Mouse (Mus musculus) C2C12 (cell line): ENCODE data around the gene Oas1c. TPM values are rescaled to one million over a fixed set of nuclear protein-coding genes. Genes with fewer than 3 reads are reported as not detected.

ENCODE experiments used
- H3K27me3 ChIP-seq: one replicate; pipeline ENCODE4 v1.6.1; 2011; ENCODE audit not compliant: control insufficient read depth, insufficient read depth, insufficient read length
- H3K36me3 ChIP-seq: one replicate; pipeline ENCODE4 v1.6.1; 2011; ENCODE audit not compliant: control insufficient read depth, insufficient read depth
- H3K4me3 ChIP-seq: one replicate; pipeline ENCODE4 v1.5.1; 2011; ENCODE audit warnings: mild to moderate bottlenecking, control low read depth; ENCODE audit not compliant: poor library complexity, insufficient read depth, severe bottlenecking
- H3K79me2 ChIP-seq: one replicate; pipeline ENCODE4 v1.6.1; 2011; ENCODE audit not compliant: control insufficient read depth, insufficient read depth
- H3K79me3 ChIP-seq: one replicate; pipeline ENCODE4 v1.6.1; 2011; ENCODE audit warnings: low read depth, control low read depth
- H3ac ChIP-seq: one replicate; pipeline ENCODE3; 2011; ENCODE audit warnings: low read depth; ENCODE audit not compliant: control insufficient read depth, insufficient read length
- CEBPB ChIP-seq: IDR thresholded peaks from one replicate; pipeline ENCODE4 v1.6.1; 2011; ENCODE audit warnings: low read depth, mild to moderate bottlenecking, control low read depth, moderate library complexity
- CTCF ChIP-seq: IDR thresholded peaks from one replicate; pipeline ENCODE4 v1.5.1; 2011; ENCODE audit not compliant: control insufficient read depth, insufficient read depth, insufficient read length
- FOSL1 ChIP-seq: IDR thresholded peaks from one replicate; pipeline ENCODE4 v1.8.0; 2011; ENCODE audit warnings: mild to moderate bottlenecking, low read length; ENCODE audit not compliant: poor library complexity, insufficient read depth, severe bottlenecking
- MAX ChIP-seq: IDR thresholded peaks from one replicate; pipeline ENCODE4 v1.6.1; 2011; ENCODE audit warnings: mild to moderate bottlenecking, control low read depth
- MYOD1 ChIP-seq: IDR thresholded peaks from one replicate; pipeline ENCODE4 v1.6.1; 2011; ENCODE audit warnings: low read depth; ENCODE audit not compliant: control insufficient read depth, insufficient read length
- MYOG ChIP-seq: IDR thresholded peaks from one replicate; pipeline ENCODE4 v1.6.1; 2011; ENCODE audit not compliant: control insufficient read depth, insufficient read length; ENCODE audit errors: extremely low read depth
- USF1 ChIP-seq: IDR thresholded peaks from one replicate; pipeline ENCODE4 v1.6.1; 2011; ENCODE audit warnings: low read depth, mild to moderate bottlenecking, control low read depth, moderate library complexity
- long read RNA-seq, 2 experiments: library from polyadenylated mRNA; unstranded; transcript quantifications; one replicate each; pipeline ENCODE4 v2.0.0; 2019 to 2020
- polyA plus RNA-seq: library from polyadenylated mRNA; unstranded; fragments of >200 nt; fragmentation: generic; extraction: Trizol; gene quantifications from one replicate; pipeline ENCODE4 v1.2.1, GENCODE M21; 2012; ENCODE audit warnings: missing spikeins

The Oas1c gene
- polyA plus RNA-seq: 0.07 TPM
- long read RNA-seq, experiment 1: 0 reads
- long read RNA-seq, experiment 2: 0 reads

GRCm38 (mm10) chr5:120811951-120812819 is at the start of gene Oas1c:
Gene Oas1c, minus strand, starts transcription at chr5:120812514.
- TF ChIP-seq USF1: no peak
- no peak for TF ChIP-seq FOSL1
- no peak for TF ChIP-seq MYOG
- no peak for TF ChIP-seq MYOD1
- TF ChIP-seq CTCF: no peak
- no peak for TF ChIP-seq CEBPB
- TF ChIP-seq MAX: no peak
- peak within 1 kb of the TSS; percentile 40 for H3ac ChIP-seq

GRCm38 (mm10) chr5:120861121-120861520 is 48.8 kb upstream of the Oas1c start, which contains the start of gene Oas1h:
Gene Oas1h, plus strand, starts transcription at chr5:120861421.
- TF ChIP-seq MAX (no peak), MYOD1 (no peak), USF1 (no peak), MYOG (no peak), CEBPB (no peak), CTCF (no peak), FOSL1 (no peak)
- Histone ChIP-seq H3ac (no peak within 1 kb of the TSS), H3K79me3 (no peaks in the 10 kb centered on the region), H3K27me3 (no peaks in the 10 kb centered on the region), H3K36me3 (no peaks in the 10 kb centered on the region), H3K4me3 (no peak within 1 kb of the TSS), H3K79me2 (no peaks in the 10 kb centered on the region)

More at GRCm38 (mm10) chr5:120811951-120812819, at the start of gene Oas1c:
- Histone ChIP-seq H3K4me3 (no peak within 1 kb of the TSS), H3K79me3 (no peaks in the 10 kb centered on the region), H3K79me2 (no peaks in the 10 kb centered on the region), H3K27me3 (no peaks in the 10 kb centered on the region), H3K36me3 (no peaks in the 10 kb centered on the region)

- no peaks in the 10 kb centered on the region for H3K36me3 ChIP-seq
- TF ChIP-seq MYOD1 (no peak), MYOG (no peak), CTCF (no peak), FOSL1 (no peak), USF1 (no peak), CEBPB (no peak), MAX (no peak)
These were observed 46.9 kb upstream of the Oas1c start for GRCm38 (mm10) chr5:120859241-120859640.

GRCm38 (mm10) chr5:120849601-120850136 is 37.4 kb upstream of the Oas1c start:
- Histone ChIP-seq H3K36me3 (no peaks in the 10 kb centered on the region), H3K79me3 (no peaks in the 10 kb centered on the region), H3K79me2 (no peaks in the 10 kb centered on the region), H3K4me3 (no peak overlapping the region), H3K27me3 (no peaks in the 10 kb centered on the region), H3ac (no peak overlapping the region)
- no peak for TF ChIP-seq USF1
- no peak for TF ChIP-seq MAX
- TF ChIP-seq MYOD1: no peak
- no peak for TF ChIP-seq MYOG
- TF ChIP-seq CEBPB: no peak
- no peak for TF ChIP-seq FOSL1

More at GRCm38 (mm10) chr5:120859241-120859640, 46.9 kb upstream of the Oas1c start:
- H3K27me3 ChIP-seq: peaks cover 3% of the 10 kb centered on the region
- no peaks in the 10 kb centered on the region for H3K79me3 ChIP-seq
- no peaks in the 10 kb centered on the region for H3K79me2 ChIP-seq
- H3K4me3 ChIP-seq: no peak overlapping the region
- no peak overlapping the region for H3ac ChIP-seq

- Histone ChIP-seq H3ac (no peak within 1 kb of the TSS), H3K27me3 (peaks cover 10% of the 10 kb centered on the region), H3K4me3 (no peak within 1 kb of the TSS), H3K79me2 (no peaks in the 10 kb centered on the region), H3K79me3 (no peaks in the 10 kb centered on the region), H3K36me3 (no peaks in the 10 kb centered on the region)
- TF ChIP-seq MYOD1 (no peak), CEBPB (no peak), MYOG (no peak), CTCF (no peak), MAX (no peak), FOSL1 (no peak), USF1 (no peak)
These were observed 34.8 kb upstream of the Oas1c start, which contains the start of gene Oas1f for GRCm38 (mm10) chr5:120847067-120847466. Gene Oas1f, plus strand, starts transcription at chr5:120847367.
